Mouse (Mus musculus): ENCODE measurements at regions not wholly inside any gene's neighbourhood (a gene's known extent, or its start where the extent isn't known, plus 50 kb on each side); places are given as distances from the start of the nearest gene placed in this dataset.

DNA sequence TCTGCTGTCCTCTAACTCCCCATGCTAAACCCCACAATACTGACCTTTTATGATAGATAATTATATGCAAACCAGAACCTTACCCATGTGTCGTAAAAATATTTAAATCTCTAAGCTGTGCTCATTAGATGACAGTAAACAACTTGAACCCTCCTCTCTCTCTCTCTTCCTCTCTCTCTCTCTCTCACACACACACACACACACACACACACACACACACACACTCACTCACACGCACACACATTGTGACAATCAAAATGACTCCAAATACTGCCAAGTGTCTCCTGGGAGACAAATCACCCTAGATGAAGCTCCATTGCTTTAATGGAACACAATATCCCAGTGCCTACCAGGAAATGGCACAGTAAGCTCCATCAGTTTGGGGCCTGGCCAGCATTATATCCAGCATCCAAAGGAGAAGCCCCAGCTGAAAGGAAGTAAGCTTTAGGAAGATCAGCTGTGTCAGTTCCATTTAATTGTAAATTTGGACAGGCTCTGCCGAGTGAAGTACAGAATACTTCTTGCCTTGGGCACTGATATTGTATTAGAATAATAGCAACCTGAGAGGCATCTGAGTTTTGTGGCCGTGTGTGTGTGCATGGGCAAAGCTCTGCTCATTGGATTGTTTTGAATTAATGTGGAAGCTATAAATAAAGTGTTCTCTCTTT lies 220.7 kb downstream of the Fam84b start:
- no peak for TF ChIP-seq CTCF (IDR thresholded peaks at IDR 0.05; ENCODE audit: control insufficient read depth, insufficient read depth, insufficient read length)
- TF ChIP-seq FOSL1 (IDR thresholded peaks at IDR 0.05; ENCODE audit: insufficient read depth, low read length, poor library complexity, severe bottlenecking) = no peak
- no peak for TF ChIP-seq USF1 (IDR thresholded peaks at IDR 0.05; ENCODE audit: low read depth)
- no peak for TF ChIP-seq MYOG (IDR thresholded peaks at IDR 0.05; ENCODE audit: control insufficient read depth, extremely low read depth, insufficient read length)
- no peak for TF ChIP-seq MAX (IDR thresholded peaks at IDR 0.05)

All from C2C12 (cell line).